Mouse (Mus musculus): ENCODE results near the gene Mpp2. TPM values are rescaled to one million over a fixed set of nuclear protein-coding genes. Genes with fewer than 3 reads are reported as not detected.

Gene Mpp2
- polyA plus RNA-seq (2014; fragmentation: Nextera tagmentation; extraction: Ambion mirVana) = 9.1 and 10.7 TPM in 2 replicates

DNA sequence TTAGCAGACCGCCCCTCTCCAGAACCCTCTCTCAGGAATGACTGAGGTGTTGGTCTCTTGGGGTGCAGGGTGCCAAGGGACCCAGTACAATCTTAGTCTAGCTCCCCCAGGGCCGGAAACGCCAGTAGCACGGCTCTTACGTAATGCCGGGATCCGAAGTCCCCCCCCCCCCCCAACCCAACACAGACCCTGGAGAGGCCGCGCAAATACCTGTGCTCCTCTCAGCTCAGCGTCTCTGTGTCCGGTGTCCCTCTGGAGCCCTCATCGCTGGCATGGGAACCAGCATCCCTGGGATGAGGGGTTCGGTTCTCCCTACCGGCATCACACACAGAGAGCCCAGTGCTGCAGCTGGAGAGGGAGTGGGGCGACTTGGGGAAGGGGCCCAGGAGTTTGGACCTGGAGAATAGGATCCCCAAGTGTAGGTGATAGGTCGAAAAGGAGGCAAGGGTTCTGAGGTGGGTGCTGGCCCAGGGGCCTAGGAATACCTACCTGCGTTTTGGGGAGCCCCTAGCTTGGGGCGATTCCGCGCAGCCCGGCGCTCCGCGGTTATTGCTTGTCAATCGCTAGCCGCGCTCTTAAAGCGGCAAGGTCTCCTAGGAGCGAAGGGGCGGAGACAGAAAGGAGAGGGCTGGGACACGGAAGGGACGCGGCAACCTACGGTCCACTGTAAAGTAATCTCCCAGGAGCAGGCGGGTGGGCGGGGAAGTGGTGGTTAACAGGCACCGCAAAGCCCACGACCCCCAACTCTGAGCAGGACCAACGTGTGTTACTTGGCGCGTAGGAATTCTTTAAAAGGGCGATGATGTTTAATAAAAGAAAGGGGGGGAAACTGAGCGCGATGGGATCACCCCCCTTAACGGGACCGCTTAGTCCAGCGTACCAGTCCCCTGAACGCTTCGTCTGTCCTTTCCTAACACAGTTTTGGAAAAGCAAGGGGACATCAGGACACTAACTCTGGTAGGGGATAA, at the start of gene Mpp2:
Gene Mpp2 (minus strand): TSS at position 585 of the 968 bp plus-strand sequence.
- Histone ChIP-seq H3K4me1 (ENCODE audit: control insufficient read depth, insufficient read depth, low read length) (peaks cover 23% of the 10 kb centered on the region), H3K4me2 (ENCODE audit: low read depth, severe bottlenecking) (peak within 1 kb of the TSS; percentile 91), H3K27me3 (ENCODE audit: control insufficient read depth, insufficient read depth, low read length) (no peaks in the 10 kb centered on the region), H3K36me3 (ENCODE audit: control insufficient read depth, insufficient read depth, low read length) (0 out of 2 replicates have a peak, but pooled peaks cover 2% of the 10 kb centered on the region), H3K9me3 (ENCODE audit: control insufficient read depth, low read length) (no peaks in the 10 kb centered on the region), H3K27ac (replicated peaks; ENCODE audit: low read depth, low read length) (peak within 1 kb of the TSS; percentile 87), H3K9ac (ENCODE audit: low read length) (peak within 1 kb of the TSS; percentile 49), H3K4me3 (ENCODE audit: low read depth, low read length) (peak within 1 kb of the TSS; percentile 69)
- peak; percentile 52 for ATAC-seq (ENCODE audit: insufficient number of reproducible peaks, low FRiP score, low TSS enrichment, low read depth)
- peak; percentile 87 for DNase-seq (ENCODE audit: low spot score)
- WGBS = under 1% methylated on average over 49 of the region's 49 CpGs

DNA sequence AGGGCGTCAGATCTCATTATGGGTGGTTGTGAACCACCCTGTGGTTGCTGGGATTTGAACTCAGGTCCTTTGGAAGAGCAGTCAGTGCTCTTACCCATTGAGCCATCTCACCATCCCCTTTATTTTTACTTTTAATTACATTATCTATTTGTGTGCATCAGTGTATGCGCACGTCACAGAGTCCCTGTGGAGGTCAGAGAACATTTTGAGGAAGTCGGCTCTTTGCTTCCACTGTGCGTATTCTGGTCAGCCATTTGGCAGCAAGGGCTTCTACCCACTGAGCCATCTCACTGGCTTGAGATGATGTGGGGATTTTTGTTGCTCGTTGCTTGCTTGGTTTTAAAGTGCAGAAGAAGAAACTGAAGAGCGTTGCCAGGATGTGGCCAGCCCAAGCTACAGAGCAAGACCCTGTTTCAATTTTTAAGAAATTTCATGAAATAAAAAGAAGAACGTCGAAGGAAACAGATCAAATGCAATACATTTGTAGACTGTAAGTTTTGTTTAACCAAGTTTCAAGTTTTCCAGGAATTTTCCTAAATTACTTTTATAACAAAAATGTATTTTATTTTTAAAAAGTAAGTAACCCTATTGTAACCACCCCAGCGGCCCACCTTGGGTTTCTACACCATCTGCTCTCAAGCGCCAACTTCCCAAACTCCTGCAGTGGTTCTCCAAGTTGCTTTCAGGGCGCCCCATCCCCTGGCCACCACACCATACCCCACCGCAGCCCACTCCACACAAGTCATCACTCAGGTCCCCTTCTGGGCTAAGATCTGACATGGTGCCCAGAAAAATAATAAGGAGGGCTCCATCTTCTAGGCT, 49.5 kb upstream of the Mpp2 start:
- Histone ChIP-seq H3K9ac (ENCODE audit: low read length) (no peak overlapping the region), H3K4me3 (ENCODE audit: low read depth, low read length) (no peak overlapping the region)
- no peak for ATAC-seq (ENCODE audit: insufficient number of reproducible peaks, low FRiP score, low TSS enrichment, low read depth)

DNA sequence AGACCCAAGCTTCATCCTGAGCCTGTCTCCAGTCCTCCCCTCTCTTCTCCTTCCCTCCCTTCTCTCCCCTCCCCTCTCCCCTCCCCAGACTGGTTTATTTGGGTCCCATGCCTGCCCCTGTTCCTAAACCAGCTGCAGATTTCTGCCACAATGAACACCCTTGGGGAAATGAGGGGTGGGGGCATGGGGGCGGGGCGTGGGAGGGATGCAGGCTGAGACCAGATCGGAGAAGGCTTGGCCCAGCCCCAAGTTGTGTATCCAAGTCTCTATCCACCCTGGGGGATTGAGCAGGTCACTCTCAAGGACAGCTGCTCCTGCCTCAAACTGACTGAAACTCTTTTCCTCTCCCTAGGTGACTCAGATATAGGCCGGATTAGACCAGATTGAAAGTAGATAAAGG, 46.2 kb upstream of the Mpp2 start:
- no peak overlapping the region for H3K9ac ChIP-seq (ENCODE audit: low read length)
- H3K27me3 ChIP-seq (ENCODE audit: control insufficient read depth, insufficient read depth, low read length) = no peaks in the 10 kb centered on the region
- no peaks in the 10 kb centered on the region for H3K4me1 ChIP-seq (ENCODE audit: control insufficient read depth, insufficient read depth, low read length)
- no peak overlapping the region for H3K27ac ChIP-seq (replicated peaks; ENCODE audit: low read depth, low read length)
- no peaks in the 10 kb centered on the region for H3K36me3 ChIP-seq (ENCODE audit: control insufficient read depth, insufficient read depth, low read length)
- H3K4me3 ChIP-seq (ENCODE audit: low read depth, low read length) = no peak overlapping the region
- ATAC-seq (ENCODE audit: insufficient number of reproducible peaks, low FRiP score, low TSS enrichment, low read depth) = no peak
- no peaks in the 10 kb centered on the region for H3K9me3 ChIP-seq (ENCODE audit: control insufficient read depth, low read length)
- WGBS = 37% methylated on average over 4 of the region's 4 CpGs
- H3K4me2 ChIP-seq (ENCODE audit: low read depth, severe bottlenecking) = no peak overlapping the region
- DNase-seq (ENCODE audit: low spot score) = no peak

More for the DNA sequence above, 49.5 kb upstream of the Mpp2 start:
- Histone ChIP-seq H3K4me2 (ENCODE audit: low read depth, severe bottlenecking) (peak overlapping the region; percentile 39), H3K4me1 (ENCODE audit: control insufficient read depth, insufficient read depth, low read length) (no peaks in the 10 kb centered on the region), H3K9me3 (ENCODE audit: control insufficient read depth, low read length) (no peaks in the 10 kb centered on the region), H3K36me3 (ENCODE audit: control insufficient read depth, insufficient read depth, low read length) (no peaks in the 10 kb centered on the region), H3K27me3 (ENCODE audit: control insufficient read depth, insufficient read depth, low read length) (no peaks in the 10 kb centered on the region), H3K27ac (replicated peaks; ENCODE audit: low read depth, low read length) (no peak overlapping the region)
- no peak for DNase-seq (ENCODE audit: low spot score)
- 48% methylated on average over 13 of the region's 13 CpGs for WGBS

DNA sequence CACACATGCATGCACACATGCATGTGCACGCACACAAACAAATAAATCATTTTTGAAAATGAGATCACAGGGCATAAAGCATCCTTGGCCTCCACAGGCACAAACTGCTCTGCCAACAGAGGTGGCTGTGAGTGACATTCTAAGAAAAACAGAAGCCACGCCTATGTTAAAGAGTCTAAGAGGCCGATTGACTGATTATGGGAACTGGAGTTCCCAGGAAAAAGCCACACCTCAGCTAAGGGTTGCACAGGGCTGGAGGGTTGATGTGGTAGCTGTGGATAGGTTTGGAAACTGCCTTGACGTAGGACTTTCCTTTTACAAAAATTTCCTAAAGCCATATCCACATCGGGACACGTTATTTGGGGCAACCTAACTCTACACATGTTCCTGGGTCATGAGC, 29.1 kb upstream of the Mpp2 start:
- DNase-seq (ENCODE audit: low spot score) = no peak
- H3K27me3 ChIP-seq (ENCODE audit: control insufficient read depth, insufficient read depth, low read length) = no peaks in the 10 kb centered on the region
- H3K9me3 ChIP-seq (ENCODE audit: control insufficient read depth, low read length) = no peaks in the 10 kb centered on the region
- no peak overlapping the region for H3K4me3 ChIP-seq (ENCODE audit: low read depth, low read length)
- H3K9ac ChIP-seq (ENCODE audit: low read length) = no peak overlapping the region
- no peak for ATAC-seq (ENCODE audit: insufficient number of reproducible peaks, low FRiP score, low TSS enrichment, low read depth)
- H3K36me3 ChIP-seq (ENCODE audit: control insufficient read depth, insufficient read depth, low read length) = no peaks in the 10 kb centered on the region
- no peaks in the 10 kb centered on the region for H3K4me1 ChIP-seq (ENCODE audit: control insufficient read depth, insufficient read depth, low read length)
- WGBS = 81% methylated on average over 6 of the region's 6 CpGs
- no peak overlapping the region for H3K27ac ChIP-seq (replicated peaks; ENCODE audit: low read depth, low read length)
- H3K4me2 ChIP-seq (ENCODE audit: low read depth, severe bottlenecking) = no peak overlapping the region

DNA sequence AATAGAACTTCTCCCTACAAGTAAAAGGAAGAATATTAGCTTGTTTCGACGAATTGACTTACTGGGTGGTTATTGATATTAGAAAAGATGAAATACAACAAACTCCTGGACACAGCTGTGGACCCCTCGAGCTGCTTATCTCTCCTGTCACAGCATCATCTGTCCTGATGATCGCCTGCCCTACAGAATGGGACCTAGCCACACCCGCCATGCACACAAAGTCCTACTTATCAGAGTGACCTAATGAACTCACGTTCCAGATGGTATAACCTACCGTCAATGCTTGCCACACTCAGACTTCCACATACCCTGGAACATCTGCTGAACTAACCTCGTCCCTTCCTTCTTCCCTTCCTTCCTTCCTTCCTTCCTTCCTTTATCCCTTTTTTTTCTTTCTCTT, 27.9 kb upstream of the Mpp2 start:
- H3K9me3 ChIP-seq (ENCODE audit: control insufficient read depth, low read length) = no peaks in the 10 kb centered on the region
- H3K9ac ChIP-seq (ENCODE audit: low read length) = no peak overlapping the region
- H3K4me2 ChIP-seq (ENCODE audit: low read depth, severe bottlenecking) = no peak overlapping the region
- 71% methylated on average over 8 of the region's 8 CpGs for WGBS
- H3K27me3 ChIP-seq (ENCODE audit: control insufficient read depth, insufficient read depth, low read length) = no peaks in the 10 kb centered on the region
- no peak for DNase-seq (ENCODE audit: low spot score)
- H3K27ac ChIP-seq (replicated peaks; ENCODE audit: low read depth, low read length) = no peak overlapping the region
- H3K4me1 ChIP-seq (ENCODE audit: control insufficient read depth, insufficient read depth, low read length) = no peaks in the 10 kb centered on the region
- H3K4me3 ChIP-seq (ENCODE audit: low read depth, low read length) = no peak overlapping the region
- H3K36me3 ChIP-seq (ENCODE audit: control insufficient read depth, insufficient read depth, low read length) = no peaks in the 10 kb centered on the region
- no peak for ATAC-seq (ENCODE audit: insufficient number of reproducible peaks, low FRiP score, low TSS enrichment, low read depth)

DNA sequence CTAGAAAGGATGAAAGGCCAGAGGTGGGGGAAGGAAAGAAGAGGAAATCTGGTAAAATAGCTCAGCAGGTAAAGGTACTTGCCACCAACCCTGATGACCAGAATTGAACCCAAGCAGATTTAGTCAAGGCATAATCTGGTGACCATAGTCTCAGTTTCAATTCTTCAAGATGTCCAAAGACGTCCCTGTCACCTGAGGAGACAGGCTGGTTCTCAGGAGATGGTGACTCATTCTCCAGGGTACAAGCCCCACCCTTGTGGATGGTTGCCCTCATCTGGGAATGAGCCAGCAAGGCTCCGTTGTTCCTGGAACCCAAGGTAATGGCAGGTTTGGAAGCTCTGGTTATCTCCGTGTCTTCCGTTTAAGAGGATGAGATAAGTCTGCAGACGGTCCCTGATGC, 23.3 kb upstream of the Mpp2 start:
- no peak overlapping the region for H3K4me2 ChIP-seq (ENCODE audit: low read depth, severe bottlenecking)
- no peak overlapping the region for H3K4me3 ChIP-seq (ENCODE audit: low read depth, low read length)
- no peak for DNase-seq (ENCODE audit: low spot score)
- no peaks in the 10 kb centered on the region for H3K36me3 ChIP-seq (ENCODE audit: control insufficient read depth, insufficient read depth, low read length)
- no peak for ATAC-seq (ENCODE audit: insufficient number of reproducible peaks, low FRiP score, low TSS enrichment, low read depth)
- H3K27ac ChIP-seq (replicated peaks; ENCODE audit: low read depth, low read length) = no peak overlapping the region
- H3K27me3 ChIP-seq (ENCODE audit: control insufficient read depth, insufficient read depth, low read length) = peaks cover 26% of the 10 kb centered on the region
- WGBS = 80% methylated on average over 5 of the region's 5 CpGs
- no peaks in the 10 kb centered on the region for H3K4me1 ChIP-seq (ENCODE audit: control insufficient read depth, insufficient read depth, low read length)
- no peaks in the 10 kb centered on the region; the same call in 1 of the 2 replicates for H3K9me3 ChIP-seq (ENCODE audit: control insufficient read depth, low read length)
- no peak overlapping the region for H3K9ac ChIP-seq (ENCODE audit: low read length)

DNA sequence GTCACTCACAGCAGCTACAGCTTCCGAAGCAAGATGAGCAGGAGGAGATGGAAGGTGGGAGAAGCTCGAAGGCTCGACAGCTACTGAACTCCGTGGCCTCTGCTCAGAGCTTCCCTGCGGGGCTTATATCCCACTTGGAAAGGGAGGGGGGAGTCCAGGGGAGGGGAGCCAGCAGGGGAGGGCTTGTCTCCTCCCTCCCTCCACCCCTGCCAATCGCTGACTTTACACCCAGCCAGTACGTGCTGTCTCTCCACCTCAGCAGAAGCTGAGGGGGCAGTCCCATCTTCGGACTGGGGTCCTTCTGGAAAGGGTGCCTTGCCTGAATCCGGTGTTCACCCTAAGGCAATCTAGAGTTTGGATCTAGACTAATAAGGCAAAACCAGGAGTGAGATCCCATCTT, 19.4 kb upstream of the Mpp2 start, which contains the start of gene Pyy:
Gene Pyy (minus strand): TSS at position 101 of the 400 bp plus-strand sequence.
- H3K27me3 ChIP-seq (ENCODE audit: control insufficient read depth, insufficient read depth, low read length) = peaks cover 48% of the 10 kb centered on the region
- 13% methylated on average over 9 of the region's 9 CpGs for WGBS
- H3K4me3 ChIP-seq (ENCODE audit: low read depth, low read length) = no peak within 1 kb of the TSS
- H3K36me3 ChIP-seq (ENCODE audit: control insufficient read depth, insufficient read depth, low read length) = no peaks in the 10 kb centered on the region
- H3K27ac ChIP-seq (replicated peaks; ENCODE audit: low read depth, low read length) = no peak within 1 kb of the TSS
- H3K4me1 ChIP-seq (ENCODE audit: control insufficient read depth, insufficient read depth, low read length) = no peaks in the 10 kb centered on the region
- no peak within 1 kb of the TSS for H3K9ac ChIP-seq (ENCODE audit: low read length)
- H3K4me2 ChIP-seq (ENCODE audit: low read depth, severe bottlenecking) = no peak within 1 kb of the TSS
- DNase-seq (ENCODE audit: low spot score) (no peak), ATAC-seq (ENCODE audit: insufficient number of reproducible peaks, low FRiP score, low TSS enrichment, low read depth) (no peak)
- H3K9me3 ChIP-seq (ENCODE audit: control insufficient read depth, low read length) = no peaks in the 10 kb centered on the region; the same call in 1 of the 2 replicates

DNA sequence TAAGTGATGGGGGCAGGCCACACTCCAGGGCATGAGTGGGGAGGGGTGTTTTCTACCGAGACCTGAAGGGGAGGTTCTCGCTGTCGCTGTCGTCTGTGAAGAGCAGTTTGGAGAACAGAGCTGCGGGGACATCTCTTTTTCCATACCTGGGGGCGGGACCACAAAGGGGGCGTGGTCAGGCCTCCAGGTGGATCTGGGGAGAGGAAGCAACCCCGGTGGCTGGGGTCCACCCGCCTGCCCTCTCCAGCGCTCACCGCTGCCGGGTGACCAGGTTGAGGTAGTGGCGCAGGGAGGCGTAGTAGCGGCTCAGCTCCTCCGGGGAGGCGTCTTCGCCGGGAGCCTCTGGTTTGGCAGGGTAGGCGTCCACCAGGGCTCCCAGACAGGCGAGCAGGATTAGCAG, 18.6 kb upstream of the Mpp2 start:
- WGBS = 1% methylated on average over 21 of the region's 21 CpGs
- H3K36me3 ChIP-seq (ENCODE audit: control insufficient read depth, insufficient read depth, low read length) = no peaks in the 10 kb centered on the region
- H3K9ac ChIP-seq (ENCODE audit: low read length) = no peak overlapping the region
- ATAC-seq (ENCODE audit: insufficient number of reproducible peaks, low FRiP score, low TSS enrichment, low read depth) = no peak
- 0 out of 2 replicates have a peak, but pooled peaks cover 3% of the 10 kb centered on the region for H3K4me1 ChIP-seq (ENCODE audit: control insufficient read depth, insufficient read depth, low read length)
- peak; percentile 31 for DNase-seq (ENCODE audit: low spot score)
- no peak overlapping the region for H3K4me3 ChIP-seq (ENCODE audit: low read depth, low read length)
- peaks cover 48% of the 10 kb centered on the region for H3K27me3 ChIP-seq (ENCODE audit: control insufficient read depth, insufficient read depth, low read length)
- no peak overlapping the region for H3K4me2 ChIP-seq (ENCODE audit: low read depth, severe bottlenecking)
- no peak overlapping the region for H3K27ac ChIP-seq (replicated peaks; ENCODE audit: low read depth, low read length)
- no peaks in the 10 kb centered on the region; the same call in 1 of the 2 replicates for H3K9me3 ChIP-seq (ENCODE audit: control insufficient read depth, low read length)
